Mouse (Mus musculus) left cerebral cortex, postnatal 10 days (tissue): Measurements from ENCODE around the gene Pla2g4b. TPM values are rescaled to one million over a fixed set of nuclear protein-coding genes. Genes with fewer than 3 reads are reported as not detected.

Source experiments
- DNase-seq, 2 experiments: peaks; one replicate each; pipeline ENCODE4 v3.0.0; 2021 to 2022; ENCODE audit warnings: low spot score in 2 of 2, mixed read lengths in 1 of 2; ENCODE audit errors: extremely low spot score in 1 of 2
- intact Hi-C: fragments of 180-260 bp; cut with DNase I; formaldehyde crosslinking; loops from one replicate; pipeline ENCODE4 v1.15.1; 2025
- total RNA-seq, 2 experiments: library from RNA; stranded (reverse); gene quantifications; 2 replicates each; pipeline ENCODE4 v1.2.3; 2021

Pla2g4b gene
- total RNA-seq = 1 to 10 TPM; 2.6 to 3.3 TPM

GRCm38 (mm10) chr2:120032726-120033467, at the start of gene Pla2g4b:
Gene Pla2g4b (plus strand): TSS chr2:120033417.
- intact Hi-C loops = no loop called here
- no peak for DNase-seq

- no peak for DNase-seq
- intact Hi-C loops = no loop called here
Observed at GRCm38 (mm10) chr2:119985871-119986270, 47.3 kb upstream of the Pla2g4b start.

GRCm38 (mm10) chr2:119986369-119986768, 46.8 kb upstream of the Pla2g4b start:
- intact Hi-C loops = no loop called here
- DNase-seq = no peak

- intact Hi-C loops = no loop called here
Observed at GRCm38 (mm10) chr2:119987441-119987840, 45.8 kb upstream of the Pla2g4b start.

GRCm38 (mm10) chr2:119988952-119989351, 44.3 kb upstream of the Pla2g4b start:
- intact Hi-C loops = no loop called here
- no peak for DNase-seq

More at GRCm38 (mm10) chr2:119987441-119987840, 45.8 kb upstream of the Pla2g4b start:
- no peak for DNase-seq

GRCm38 (mm10) chr2:119990881-119991280, 42.3 kb upstream of the Pla2g4b start:
- DNase-seq = no peak
- intact Hi-C loops = no loop called here

GRCm38 (mm10) chr2:119992349-119992748, 40.9 kb upstream of the Pla2g4b start:
- intact Hi-C loops = no loop called here

GRCm38 (mm10) chr2:119993515-119993914, 39.7 kb upstream of the Pla2g4b start:
- intact Hi-C loops = no loop called here
- no peak for DNase-seq

More at GRCm38 (mm10) chr2:119992349-119992748, 40.9 kb upstream of the Pla2g4b start:
- no peak for DNase-seq

- DNase-seq = no peak
- intact Hi-C loops = no loop called here
Observed at GRCm38 (mm10) chr2:119994839-119995238, 38.4 kb upstream of the Pla2g4b start.

- intact Hi-C loops = no loop called here
Observed at GRCm38 (mm10) chr2:119995391-119996281, 37.6 kb upstream of the Pla2g4b start.

GRCm38 (mm10) chr2:119997354-119997753, 35.9 kb upstream of the Pla2g4b start:
- no peak for DNase-seq
- intact Hi-C loops = no loop called here

More at GRCm38 (mm10) chr2:119995391-119996281, 37.6 kb upstream of the Pla2g4b start:
- no peak for DNase-seq

GRCm38 (mm10) chr2:119999731-120000130, 33.5 kb upstream of the Pla2g4b start:
- intact Hi-C loops = no loop called here

GRCm38 (mm10) chr2:120000882-120001584, 32.2 kb upstream of the Pla2g4b start:
- no peak for DNase-seq
- intact Hi-C loops = no loop called here

More at GRCm38 (mm10) chr2:119999731-120000130, 33.5 kb upstream of the Pla2g4b start:
- no peak for DNase-seq

- DNase-seq = no peak
- intact Hi-C loops = no loop called here
Observed at GRCm38 (mm10) chr2:120001956-120002355, 31.3 kb upstream of the Pla2g4b start.

- no peak for DNase-seq
- intact Hi-C loops = no loop called here
Observed at GRCm38 (mm10) chr2:120003970-120004369, 29.2 kb upstream of the Pla2g4b start.

GRCm38 (mm10) chr2:120006696-120007095, 26.5 kb upstream of the Pla2g4b start:
- no peak for DNase-seq
- intact Hi-C loops = no loop called here

- DNase-seq = no peak
- intact Hi-C loops = no loop called here
Observed at GRCm38 (mm10) chr2:120007680-120008210, 25.5 kb upstream of the Pla2g4b start.

GRCm38 (mm10) chr2:120008672-120009071, 24.5 kb upstream of the Pla2g4b start:
- DNase-seq = no peak
- intact Hi-C loops = no loop called here
